Mouse (Mus musculus) adrenal gland, adult 8-10 months (tissue): ENCODE results near the gene Vgll2. TPM values are rescaled to one million over a fixed set of nuclear protein-coding genes. Genes with fewer than 3 reads are reported as not detected.

Source experiments
- microRNA-seq, 2 experiments: library from miRNA; unstranded; fragments of <30 nt; microRNA quantifications; one replicate each; pipeline ENCODE4 v1.2.0; 2022
- total RNA-seq, 4 experiments: library from RNA; stranded (reverse); gene quantifications; 2 replicates each; pipeline ENCODE4 v1.2.4; 2022

Vgll2 gene
- total RNA-seq, 4 experiments from 2014 or later = not detected

Small RNAs within 50 kb of the gene (microRNA-seq; reads per million reads assigned to microRNA genes)
- gene Gm24084 = 0 reads per million in 2 experiments

Other genes starting within 250 kb of the Vgll2 start
- under 1 TPM in 1 of 4 experiments, not detected in 3; 0.07 TPM for gene Ros1, start 172.7 kb downstream of the Vgll2 start, total RNA-seq
- gene Dcbld1, start 211.1 kb downstream of the Vgll2 start, total RNA-seq = 1 to 10 TPM; 2.5 to 3.8 (median 3.6) TPM